Mouse (Mus musculus): ENCODE data around the gene Arhgef11. TPM values are rescaled to one million over a fixed set of nuclear protein-coding genes. Genes with fewer than 3 reads are reported as not detected.
"Not testable (repeated sequence)": the region's sequence is repeated elsewhere in the genome, so short reads cannot be mapped to it uniquely, and the experiment has no call there.

Gene Arhgef11
- total RNA-seq (2021), result 37.8 and 40.1 TPM in 2 replicates
- long read RNA-seq, experiment 1, partial matches to known transcripts, result 9 of 15 reads
- long read RNA-seq, experiment 1, other reads (novel, unspliced or antisense), result 6 of 15 reads
- long read RNA-seq, experiment 2, partial matches to known transcripts, result 6 of 13 reads
- long read RNA-seq, experiment 2, other reads (novel, unspliced or antisense), result 7 of 13 reads

DNA sequence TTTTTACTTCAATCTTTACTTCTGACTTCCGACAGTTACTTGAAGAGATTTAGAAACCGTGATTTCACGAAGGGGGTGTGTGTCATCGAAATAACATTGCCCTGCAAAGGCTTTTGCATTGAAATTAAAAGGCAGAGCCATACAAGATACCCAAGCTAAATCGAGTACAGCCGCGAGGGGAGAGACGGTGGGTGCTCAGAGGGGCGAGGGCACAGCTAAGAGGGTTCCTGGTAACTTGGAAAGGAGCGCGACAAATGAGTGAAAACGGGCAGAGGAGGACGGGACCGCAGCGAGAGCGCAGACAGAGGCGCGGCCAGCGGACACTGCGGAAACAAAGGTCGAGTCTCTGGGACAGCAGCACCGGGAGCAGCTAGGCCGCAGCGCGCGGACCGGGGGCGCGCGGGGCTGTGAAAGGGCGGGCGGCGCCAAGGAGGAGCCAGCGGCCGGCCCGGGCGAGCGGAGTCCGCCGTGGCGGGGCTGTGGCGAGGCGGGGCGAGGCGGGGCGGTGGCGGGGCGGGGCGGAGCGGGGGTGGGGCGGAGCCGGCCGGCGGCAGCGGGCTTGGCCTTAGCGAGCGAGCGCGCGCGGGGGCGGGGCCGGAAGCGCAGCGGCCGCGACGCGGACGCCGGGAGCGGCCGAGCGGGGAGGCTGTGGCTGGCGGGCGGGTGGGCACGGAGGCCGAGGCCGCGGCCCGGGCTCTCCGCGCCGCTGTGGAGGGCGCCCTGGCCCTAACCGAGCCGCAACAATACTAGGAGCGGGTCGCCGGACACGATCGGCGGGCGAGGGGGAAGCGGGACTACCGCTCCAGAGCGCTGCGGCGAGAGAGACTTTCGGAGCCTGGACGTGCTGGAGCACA, at the start of gene Arhgef11:
Arhgef11 (plus strand) TSS at position 603 of the 854 bp plus-strand sequence.
- peak; percentile 91 for DNase-seq

GRCm38 (mm10) chr3:87568681-87569080, 48.7 kb upstream of the Arhgef11 start:
- DNase-seq, result no peak

- no peak for DNase-seq
These were observed 41.6 kb upstream of the Arhgef11 start for GRCm38 (mm10) chr3:87575766-87576165.

GRCm38 (mm10) chr3:87582259-87582658, 35.1 kb upstream of the Arhgef11 start:
- no peak for DNase-seq

- no peak for DNase-seq
These were observed 23.6 kb upstream of the Arhgef11 start for GRCm38 (mm10) chr3:87593793-87594192.

- not testable (repeated sequence) for DNase-seq
These were observed 22.0 kb upstream of the Arhgef11 start for GRCm38 (mm10) chr3:87595328-87595727.

- not testable (repeated sequence) for DNase-seq
These were observed 16.3 kb upstream of the Arhgef11 start for GRCm38 (mm10) chr3:87601077-87601476.

DNA sequence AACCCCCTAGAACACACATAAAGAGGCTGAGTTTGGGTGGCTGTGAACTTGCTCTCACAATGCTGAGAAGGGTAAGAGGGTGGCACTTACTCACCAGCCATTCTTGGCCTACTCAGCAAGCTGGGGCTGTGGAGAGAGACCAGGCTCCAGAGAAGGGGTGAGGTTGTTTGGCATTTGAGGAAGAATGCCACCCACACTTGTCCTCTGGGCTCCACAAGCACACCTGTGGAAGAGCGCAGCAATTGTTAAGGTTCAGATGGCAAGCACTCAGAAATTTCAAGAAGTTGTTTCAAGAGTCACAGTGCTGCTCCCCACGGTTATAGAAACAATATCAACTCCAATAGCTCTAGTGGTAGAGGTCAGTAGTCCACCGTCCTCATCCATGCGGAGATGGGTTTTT, 1.0 kb upstream of the Arhgef11 start:
- no peak for DNase-seq

DNA sequence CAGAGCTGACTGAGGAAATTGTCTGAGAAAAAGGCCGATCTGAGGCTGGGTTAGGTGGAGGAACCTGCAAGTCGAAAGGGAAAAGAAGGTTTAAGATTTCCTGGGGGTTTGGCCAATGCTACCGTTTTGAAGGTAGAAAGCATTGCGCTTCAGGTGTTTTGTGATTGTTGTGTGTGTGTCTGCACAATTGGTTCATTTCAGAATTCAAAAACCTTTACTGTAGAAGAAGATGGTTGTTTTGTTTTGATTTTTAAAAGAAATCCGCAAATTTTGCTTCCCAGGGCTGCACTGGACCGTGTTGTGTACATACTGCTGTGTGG, 412 bp downstream of the Arhgef11 start:
- no peak for DNase-seq

- no peak for DNase-seq
These were observed 881 bp downstream of the Arhgef11 start for GRCm38 (mm10) chr3:87618240-87618639.

DNA sequence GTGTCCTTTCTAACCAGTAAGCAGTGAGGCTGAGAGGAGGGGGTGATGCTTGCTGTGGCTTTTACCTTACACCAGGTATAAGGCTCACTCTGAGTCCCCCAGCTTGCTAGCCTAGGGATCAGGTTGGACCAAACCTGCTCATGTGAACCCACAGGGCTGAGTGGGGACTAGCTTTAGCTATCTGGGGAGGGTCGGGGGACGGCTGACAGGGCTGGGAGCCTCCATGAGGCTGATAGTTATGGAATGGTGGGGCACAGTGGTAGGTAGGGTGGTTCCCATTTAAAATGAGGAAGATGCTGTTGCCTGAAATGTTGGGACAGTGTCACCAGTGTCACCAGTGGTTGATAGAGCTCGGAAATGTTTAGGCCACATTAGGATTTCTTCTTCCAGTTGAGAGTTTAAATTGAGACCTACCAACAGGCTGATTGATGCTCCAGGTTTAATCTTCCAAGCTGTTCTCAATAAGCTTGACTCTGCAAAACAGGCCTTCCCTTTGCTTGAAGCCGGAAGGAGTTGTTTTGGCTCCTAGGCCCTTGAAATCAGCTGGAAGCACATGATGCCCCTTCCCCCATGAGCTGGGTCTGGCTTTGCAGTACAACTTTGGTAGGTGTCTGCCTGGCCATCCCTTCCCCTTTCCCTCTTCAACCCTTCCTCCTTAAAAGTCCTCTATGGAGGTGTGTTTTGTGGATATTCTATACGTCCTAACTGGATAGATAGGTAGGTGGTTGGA, 1.8 kb downstream of the Arhgef11 start:
- peak; percentile 23 for DNase-seq

DNA sequence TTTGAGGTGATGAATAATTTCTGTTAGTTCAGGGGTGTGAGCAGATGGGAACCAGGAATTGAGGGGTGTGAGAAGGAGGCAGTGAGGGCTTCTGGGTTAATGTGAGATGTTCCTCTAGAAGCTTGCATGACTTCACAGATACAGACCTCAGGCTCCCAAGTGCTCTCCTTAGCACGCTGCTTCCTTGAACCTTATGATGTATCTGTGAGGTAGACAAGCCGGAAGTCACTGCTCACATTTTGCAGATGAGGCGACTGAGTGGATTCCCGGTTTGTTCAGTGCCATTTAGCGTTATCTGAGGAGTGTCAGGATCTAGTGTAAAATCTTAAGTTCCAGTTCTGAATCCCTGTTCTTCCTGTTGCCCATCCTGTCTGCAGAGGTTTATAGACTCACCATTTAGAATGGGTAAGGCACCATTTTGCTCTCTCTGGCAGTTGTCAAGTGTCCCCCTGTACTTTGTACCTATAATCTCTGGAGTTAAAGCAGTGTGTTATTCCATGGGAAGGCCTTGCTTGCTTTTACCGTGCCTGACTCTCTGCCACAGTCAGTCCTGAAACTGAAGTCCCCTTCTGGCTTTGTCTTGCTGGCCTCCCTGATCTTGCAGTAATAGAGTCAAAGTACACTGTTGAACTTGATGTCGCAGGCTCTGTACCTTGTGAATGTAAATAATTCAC, 3.0 kb downstream of the Arhgef11 start:
- no peak for DNase-seq

DNA sequence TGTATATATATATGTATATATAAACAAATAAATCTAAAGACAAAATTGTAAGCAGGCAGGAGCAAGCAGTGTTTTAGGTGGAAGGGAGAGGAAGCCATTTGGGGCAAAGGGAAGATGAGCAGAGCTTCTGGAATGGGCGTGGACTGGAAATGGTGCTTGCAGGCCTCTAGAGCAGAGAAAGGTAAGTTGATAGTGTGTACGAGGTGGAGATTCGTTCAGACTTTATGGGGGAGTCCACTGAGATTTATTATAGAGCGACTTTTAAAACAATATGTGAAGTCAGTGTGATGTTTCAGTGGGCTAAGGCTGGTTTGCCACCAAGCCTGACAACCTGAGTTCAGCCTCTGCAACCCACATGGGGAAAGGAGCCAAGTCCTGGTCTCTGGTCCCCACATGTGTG, 7.5 kb downstream of the Arhgef11 start:
- no peak for DNase-seq

GRCm38 (mm10) chr3:87630899-87631298, 13.5 kb downstream of the Arhgef11 start:
- no peak for DNase-seq

GRCm38 (mm10) chr3:87631408-87631807, 14.0 kb downstream of the Arhgef11 start:
- DNase-seq, result no peak

DNA sequence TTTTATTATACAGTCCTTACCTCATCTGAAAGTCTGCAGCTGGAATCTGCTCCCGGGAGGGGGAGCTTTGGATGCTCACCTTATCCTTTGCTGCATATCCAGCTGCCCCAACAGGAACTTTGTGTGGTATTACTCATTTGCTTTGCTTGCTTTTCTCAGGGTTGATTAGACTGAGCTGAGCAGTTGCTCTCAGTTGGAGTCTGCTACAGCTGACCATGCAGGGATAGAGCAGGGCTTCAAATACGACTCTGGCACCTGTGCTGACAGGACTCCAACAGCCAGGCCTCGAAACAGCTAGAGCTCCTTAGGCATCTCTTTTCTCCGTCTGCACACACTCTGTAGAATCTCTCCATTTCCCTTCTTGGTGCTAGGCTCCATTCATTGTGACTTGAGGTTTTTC, 18.2 kb downstream of the Arhgef11 start:
- DNase-seq, result no peak

- no peak for DNase-seq
These were observed 26.1 kb downstream of the Arhgef11 start for GRCm38 (mm10) chr3:87643453-87643852.

GRCm38 (mm10) chr3:87646174-87646573, 28.8 kb downstream of the Arhgef11 start:
- no peak for DNase-seq

DNA sequence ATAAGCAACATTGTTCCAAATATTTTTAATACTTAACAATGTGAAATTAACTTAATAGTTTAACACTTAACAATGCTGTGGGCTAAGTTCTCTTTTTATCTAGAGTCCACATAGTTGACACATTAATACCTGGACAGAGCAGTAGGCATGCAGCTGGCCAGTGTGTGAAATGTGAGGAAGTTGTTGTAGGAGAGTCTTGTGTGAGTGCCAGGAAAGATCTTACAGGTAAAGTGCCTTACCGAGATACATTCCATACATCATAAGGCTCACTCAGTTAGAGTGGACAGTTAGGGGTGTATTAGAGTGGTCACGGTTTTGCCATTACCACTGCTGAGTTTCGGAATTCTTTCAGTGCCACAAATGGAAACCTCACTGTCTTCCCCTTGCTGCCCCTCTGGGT, 31.7 kb downstream of the Arhgef11 start:
- no peak for DNase-seq

GRCm38 (mm10) chr3:87658348-87658747, 41.0 kb downstream of the Arhgef11 start:
- DNase-seq, result no peak

- no peak for DNase-seq
These were observed 42.5 kb downstream of the Arhgef11 start for GRCm38 (mm10) chr3:87659692-87660429.

- DNase-seq, result no peak
These were observed 43.1 kb downstream of the Arhgef11 start for GRCm38 (mm10) chr3:87660479-87660878.
